Mouse (Mus musculus): Measurements from ENCODE around the gene Mrps33.

GRCm38 (mm10) chr6:39828736-39829135 is 17.9 kb upstream of the Mrps33 start:
- no peak for TF ChIP-seq CTCF (IDR thresholded peaks at IDR 0.05; ENCODE audit: low read depth)
- TF ChIP-seq EP300 (IDR thresholded peaks at IDR 0.05; ENCODE audit: low read depth), result no peak

All from liver, embryonic 14.5 days (tissue).